Mouse (Mus musculus) fibroblast of lung, adult 2 months (primary cell): ENCODE data around the gene Med13l.

ENCODE experiments used
- DNase-seq: peaks from one replicate; pipeline ENCODE4 v3.0.0-alpha.2; 2011; ENCODE audit warnings: low read depth

Med13l gene

GRCm38 (mm10) chr5:118693996-118694395, 133.5 kb downstream of the Med13l start:
- no peak for DNase-seq

GRCm38 (mm10) chr5:118697073-118697472, 136.6 kb downstream of the Med13l start:
- DNase-seq: no peak

DNA sequence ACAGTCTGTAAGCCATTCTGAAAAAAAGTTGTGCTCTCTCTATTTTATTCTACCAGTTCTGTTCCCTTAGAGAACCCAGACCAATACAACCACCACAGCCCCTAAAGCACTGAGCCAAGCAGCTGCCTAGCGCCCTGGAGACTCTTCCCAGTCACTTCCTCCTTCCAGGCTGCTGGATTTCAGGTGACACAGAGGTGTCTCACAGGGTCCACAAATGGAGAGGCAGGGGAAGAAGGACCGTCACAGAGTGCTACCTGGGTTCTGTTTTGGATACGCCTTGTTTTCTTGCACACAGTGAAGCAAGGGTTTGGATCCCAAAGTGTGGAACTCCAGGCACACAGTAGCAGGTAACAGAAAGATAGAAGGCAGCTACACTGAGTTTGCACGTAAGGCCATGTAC, 140.5 kb downstream of the Med13l start:
- no peak for DNase-seq

- no peak for DNase-seq
Observed at GRCm38 (mm10) chr5:118702674-118703073, 142.2 kb downstream of the Med13l start.

DNA sequence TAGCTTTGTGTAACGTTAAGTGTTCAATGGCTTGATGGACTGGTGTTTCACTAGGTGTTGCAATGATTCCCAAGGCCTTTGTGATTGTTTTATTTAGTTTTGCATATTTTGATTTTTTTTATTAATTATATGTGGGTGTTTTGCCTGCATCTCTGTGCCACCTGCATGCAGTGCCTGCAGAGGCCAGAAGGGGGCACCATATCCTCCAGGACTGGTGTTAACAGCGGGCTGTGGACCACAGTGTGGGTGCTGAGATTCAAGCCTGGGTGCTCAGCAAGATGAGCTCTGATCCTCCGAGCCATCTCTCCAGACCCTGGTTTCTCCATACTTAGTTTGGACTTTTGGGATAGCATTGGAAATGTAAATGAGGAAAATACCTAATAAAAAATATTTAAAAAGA, 143.7 kb downstream of the Med13l start:
- no peak for DNase-seq

DNA sequence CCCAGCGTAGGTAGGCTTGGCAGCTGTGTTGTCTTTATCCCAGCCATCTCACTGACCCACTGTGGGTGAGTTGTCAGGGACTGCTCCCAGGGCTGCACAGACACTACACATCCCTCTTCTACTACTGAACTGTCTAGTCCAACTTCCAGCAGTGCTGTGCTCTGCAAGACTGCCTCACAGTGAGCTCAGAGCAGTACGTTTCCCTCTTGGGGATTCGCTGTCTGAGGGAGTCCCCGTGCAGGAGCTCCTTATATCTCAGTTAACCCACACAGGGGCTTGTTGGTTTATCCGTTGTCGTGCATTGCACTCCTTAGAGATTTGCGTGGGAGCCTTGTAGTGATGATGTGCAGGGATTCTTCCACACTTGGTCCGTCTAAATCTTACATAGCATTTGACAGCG, 144.5 kb downstream of the Med13l start:
- DNase-seq: no peak

GRCm38 (mm10) chr5:118706009-118706408, 145.5 kb downstream of the Med13l start:
- DNase-seq: no peak

- DNase-seq: no peak
Observed at GRCm38 (mm10) chr5:118706414-118706813, 145.9 kb downstream of the Med13l start.

DNA sequence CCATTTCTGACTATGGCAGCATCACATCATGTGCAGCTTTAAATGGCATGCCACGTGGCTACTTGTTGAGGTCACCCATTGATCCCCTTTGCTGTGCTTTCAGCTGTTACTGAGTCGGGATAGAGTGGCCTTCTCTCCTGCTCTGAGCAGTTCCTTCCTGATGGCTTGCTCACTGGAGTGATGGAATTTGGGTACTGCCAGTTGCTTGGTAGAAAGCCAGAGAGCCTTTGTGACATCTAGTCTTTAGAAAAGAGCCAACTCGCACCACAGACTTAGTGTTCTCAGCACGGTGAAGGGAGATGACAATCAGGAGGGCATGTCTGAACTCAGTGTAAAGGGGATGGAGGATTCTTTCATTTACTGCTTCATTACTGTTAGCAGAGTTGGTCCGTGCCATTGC, 147.0 kb downstream of the Med13l start:
- no peak for DNase-seq

GRCm38 (mm10) chr5:118708215-118708949, 147.9 kb downstream of the Med13l start:
- DNase-seq: no peak

GRCm38 (mm10) chr5:118709847-118710251, 149.4 kb downstream of the Med13l start:
- no peak for DNase-seq

- no peak for DNase-seq
Observed at GRCm38 (mm10) chr5:118715518-118715917, 155.0 kb downstream of the Med13l start.

DNA sequence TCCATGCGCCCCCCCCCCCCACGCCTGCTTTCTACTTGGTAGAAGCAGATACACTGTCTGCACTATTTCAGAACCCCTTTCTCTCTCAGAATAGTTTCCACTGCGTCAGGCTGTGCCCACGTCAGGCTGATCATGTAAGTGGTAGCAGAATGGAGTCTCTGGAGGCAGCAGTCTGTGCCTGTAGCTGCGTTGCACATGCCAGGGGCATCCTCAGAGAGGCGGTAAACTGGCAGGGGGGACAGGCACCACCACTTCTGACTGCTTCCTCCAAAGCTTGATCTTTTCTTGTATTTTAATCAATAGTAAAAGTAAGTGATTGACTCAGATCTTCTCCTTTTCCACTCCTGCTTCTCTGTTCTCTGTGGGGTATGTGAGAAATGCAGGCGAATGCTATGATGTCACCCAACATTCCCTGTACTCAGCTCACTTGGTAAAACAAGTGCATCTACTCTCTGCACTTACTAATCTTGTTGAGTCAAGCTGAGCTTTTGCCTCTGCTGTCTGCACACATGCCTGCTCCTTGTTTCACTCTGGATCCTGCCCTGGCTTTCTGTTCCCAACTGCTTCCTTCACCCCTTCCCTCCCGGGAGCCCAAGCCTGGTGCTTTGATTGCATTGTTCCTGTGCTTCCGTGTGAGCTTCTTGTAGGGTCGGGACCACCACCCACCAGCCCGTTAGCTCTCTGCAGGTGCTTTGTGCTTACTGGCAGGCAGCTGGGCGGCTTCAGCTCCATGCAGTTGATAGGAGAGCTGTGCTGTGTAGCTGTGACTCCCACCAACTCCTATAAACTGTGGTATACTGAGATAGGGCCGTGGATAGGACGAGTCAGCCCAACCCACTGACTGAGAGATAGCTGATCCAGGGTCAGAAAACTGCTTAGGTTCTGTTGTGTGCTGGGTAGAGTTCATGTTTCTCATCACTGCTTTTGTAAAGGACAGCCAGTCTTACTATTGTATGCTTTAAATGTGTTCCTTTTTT, 156.1 kb downstream of the Med13l start:
- no peak for DNase-seq

GRCm38 (mm10) chr5:118717456-118717855, 157.0 kb downstream of the Med13l start:
- peak; percentile 50 for DNase-seq

DNA sequence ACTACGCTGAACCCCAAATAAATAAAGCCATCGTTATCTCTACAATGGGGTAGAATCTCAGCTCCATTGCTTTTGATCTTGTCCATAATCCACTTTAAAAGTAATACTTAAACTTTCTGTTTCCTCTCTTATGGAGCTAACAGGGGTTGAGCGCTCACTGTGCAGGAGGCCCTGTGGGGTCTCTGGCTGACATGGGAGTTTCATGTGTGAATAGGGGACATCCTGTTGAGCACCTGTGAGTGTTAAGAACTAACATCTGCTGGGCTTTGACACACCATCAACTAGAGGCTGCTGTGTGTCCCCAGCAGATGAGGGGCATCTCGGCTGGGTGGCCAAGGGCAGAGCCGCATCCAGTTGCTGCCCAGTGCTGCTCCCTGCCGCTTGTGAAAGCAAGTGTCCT, 157.6 kb downstream of the Med13l start:
- no peak for DNase-seq

DNA sequence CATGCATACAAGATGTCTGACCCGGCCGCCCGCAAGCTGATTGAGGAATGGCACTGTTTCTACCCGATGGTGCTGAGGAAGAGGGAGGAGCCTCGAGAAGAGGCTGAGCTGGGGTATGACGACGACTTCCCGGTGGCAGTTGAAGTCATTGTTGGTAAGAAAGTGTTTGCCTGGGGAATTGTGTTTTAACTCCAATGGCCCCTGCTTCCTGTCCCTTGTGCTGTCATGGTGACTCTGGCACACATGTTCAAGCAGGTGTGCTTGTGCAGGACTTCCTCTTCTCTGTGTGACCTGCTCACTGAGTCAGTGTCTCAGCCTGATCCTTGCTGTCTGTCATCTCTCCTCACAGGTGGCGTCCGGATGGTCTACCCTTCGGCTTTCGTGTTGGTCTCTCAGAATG, 160.9 kb downstream of the Med13l start:
- DNase-seq: no peak

DNA sequence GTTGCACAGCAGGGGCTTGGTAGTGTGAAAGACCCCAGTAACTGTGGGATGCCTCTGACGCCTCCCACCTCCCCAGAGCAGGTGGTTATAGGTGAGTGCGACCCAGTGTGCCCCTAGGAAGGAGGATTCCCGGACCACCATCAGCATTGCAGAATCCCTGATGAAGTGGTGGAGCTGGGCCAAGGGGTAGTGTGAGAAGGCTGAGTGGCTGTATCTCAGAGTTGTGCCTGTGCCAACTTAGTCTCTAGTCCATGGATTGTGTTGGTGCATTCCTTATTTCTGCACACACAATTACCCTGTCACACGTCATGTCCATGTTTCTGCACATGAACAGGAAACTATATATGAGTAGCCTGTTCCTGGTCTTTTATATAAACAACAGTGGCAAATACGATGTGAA, 161.4 kb downstream of the Med13l start:
- no peak for DNase-seq

DNA sequence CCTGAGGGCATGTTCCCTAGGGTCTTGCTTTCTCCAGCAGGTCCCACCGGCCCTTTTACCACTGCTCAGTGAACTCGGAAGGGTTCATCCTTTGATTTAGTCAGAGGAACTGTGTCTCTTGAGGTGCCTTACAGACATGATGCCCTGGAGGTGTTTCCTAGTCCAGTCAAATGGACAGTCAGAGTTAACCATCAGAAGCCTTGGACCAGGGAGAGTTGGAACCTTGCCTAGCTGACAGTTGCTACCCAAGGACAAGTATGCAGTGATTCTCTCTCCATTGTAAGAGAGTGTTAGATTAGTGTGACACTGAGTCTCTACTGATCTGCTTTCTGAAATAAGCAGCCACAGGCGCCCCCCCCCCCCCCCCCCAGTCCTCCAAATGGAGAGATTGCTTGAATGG, 162.0 kb downstream of the Med13l start:
- DNase-seq: no peak

DNA sequence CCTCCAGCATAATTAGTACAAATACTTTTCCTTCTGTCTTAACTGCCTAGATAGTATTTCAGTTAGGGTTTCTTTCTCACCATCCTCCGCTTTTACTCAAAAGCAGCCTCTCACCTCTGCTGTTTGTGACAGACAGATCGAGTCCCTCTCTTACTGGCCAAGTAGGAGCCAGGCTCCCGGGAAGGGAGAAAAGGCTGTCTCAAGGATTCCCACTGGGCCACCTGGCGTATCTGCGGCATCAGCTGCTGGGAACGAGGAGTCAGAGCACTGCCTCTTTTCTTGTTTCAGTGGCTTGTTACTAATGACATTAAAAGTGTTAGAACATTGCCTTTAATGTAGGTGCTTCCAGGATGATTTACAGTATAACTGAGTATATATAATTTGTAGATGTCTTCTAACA, 164.9 kb downstream of the Med13l start:
- no peak for DNase-seq

- no peak for DNase-seq
Observed at GRCm38 (mm10) chr5:118725886-118726505, 165.5 kb downstream of the Med13l start.

GRCm38 (mm10) chr5:118727336-118727735, 166.9 kb downstream of the Med13l start:
- DNase-seq: no peak

- no peak for DNase-seq
Observed at GRCm38 (mm10) chr5:118732221-118732620, 171.7 kb downstream of the Med13l start.

DNA sequence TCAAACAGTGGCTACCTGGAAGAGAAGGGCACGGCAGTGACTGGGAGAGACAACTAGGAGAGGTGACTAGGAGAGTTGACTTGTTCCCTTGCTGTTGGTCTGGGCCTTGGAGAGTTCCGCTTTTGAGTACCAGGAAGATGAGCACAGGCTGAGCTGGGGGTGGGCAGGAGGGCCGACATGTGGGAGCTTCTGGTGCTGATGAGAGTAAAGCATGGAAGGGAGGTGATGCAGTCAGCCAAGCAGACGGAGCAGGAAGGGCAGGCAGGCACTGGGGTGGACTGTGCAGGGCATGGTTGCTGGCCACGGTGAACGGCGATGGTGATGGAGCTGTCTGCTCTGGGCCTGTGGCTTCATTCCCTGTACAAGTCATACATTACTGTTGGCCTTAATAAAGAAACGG, 172.2 kb downstream of the Med13l start:
- no peak for DNase-seq
